ENCODE assay signal across 8 mouse cellular contexts in the genomic region with DNA sequence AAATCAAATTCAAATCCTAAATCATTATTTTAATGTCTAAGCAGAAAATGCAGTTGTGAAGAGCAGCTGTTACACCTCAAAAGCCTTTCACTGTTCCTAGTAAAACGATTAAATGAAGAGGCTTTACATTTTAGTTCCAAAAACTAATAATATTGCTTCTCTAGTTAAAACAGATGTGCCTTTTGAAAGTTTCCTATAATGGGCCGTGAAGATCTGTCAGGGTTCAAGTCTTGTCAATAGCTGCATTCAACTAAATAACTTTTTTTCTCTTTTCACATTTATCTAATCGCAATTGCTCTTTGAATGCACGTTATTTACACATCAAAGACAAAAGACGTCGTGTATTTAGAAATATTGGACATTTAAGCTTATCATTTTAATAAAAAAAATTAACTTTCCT. TPM values are rescaled to one million over a fixed set of nuclear protein-coding genes. Genes with fewer than 3 reads are reported as not detected.
DNase-seq lines count a peak whose midpoint lies in the region; ATAC-seq and TF ChIP-seq lines count a peak whose summit lies in the region.

No protein-coding gene starts in this region.

- H3K27ac ChIP-seq in heart, embryonic 15.5 days = peak overlapping the region; percentile 100; the same call in 1 of the 2 replicates
- peak overlapping the region; percentile 100 for H3K27ac ChIP-seq in forebrain, postnatal 0 days (ENCODE audit: low read depth, low read length)
- H3K27ac ChIP-seq in liver, postnatal 0 days (ENCODE audit: low read depth) = peak overlapping the region; percentile 99

- no peak for TF ChIP-seq EP300 in liver, postnatal 0 days (IDR thresholded peaks at IDR 0.05; ENCODE audit: low read depth)

- WGBS in heart, embryonic 15.5 days = 26% methylated on average over 6 of the region's 6 CpGs
- WGBS in forebrain, postnatal 0 days = 2% methylated on average over 6 of the region's 6 CpGs
- 25% methylated on average over 6 of the region's 6 CpGs for WGBS in liver, postnatal 0 days (ENCODE audit: insufficient replicate concordance)

- no peak for DNase-seq in heart, adult 9 months (ENCODE audit: low spot score in 2 of 2)
- DNase-seq in G1E (ENCODE audit: low spot score) = no peak
- peak; percentile 32 for DNase-seq in forebrain, postnatal 0 days
- no peak for DNase-seq in liver, postnatal 0 days
- DNase-seq in cerebellum, adult 11 months = no peak
- no peak for DNase-seq in layer of hippocampus, adult 9-10 months (ENCODE audit: low spot score)
- no peak for DNase-seq in cerebellum, postnatal 25 days

- peaks cover 5% of the 10 kb centered on the region for H3K4me1 ChIP-seq in heart, embryonic 15.5 days (replicated peaks)
- peaks cover 11% of the 10 kb centered on the region; the same call in 1 of the 2 replicates for H3K4me1 ChIP-seq in G1E (ENCODE audit: insufficient read depth, low read depth, low read length)
- H3K4me1 ChIP-seq in forebrain, postnatal 0 days (ENCODE audit: insufficient read depth) = peaks cover 15% of the 10 kb centered on the region
- H3K4me1 ChIP-seq in liver, postnatal 0 days (ENCODE audit: insufficient read depth) = peaks cover 5% of the 10 kb centered on the region; the same call in 1 of the 2 replicates

- no peaks in the 10 kb centered on the region for H3K27me3 ChIP-seq in heart, embryonic 15.5 days
- no peaks in the 10 kb centered on the region for H3K27me3 ChIP-seq in G1E (ENCODE audit: insufficient read depth, low read length)
- no peaks in the 10 kb centered on the region for H3K27me3 ChIP-seq in forebrain, postnatal 0 days (ENCODE audit: insufficient read depth, low read length)
- no peaks in the 10 kb centered on the region for H3K27me3 ChIP-seq in liver, postnatal 0 days (ENCODE audit: insufficient read depth, low read length)

- no peak overlapping the region for H3K9ac ChIP-seq in heart, embryonic 15.5 days
- peak overlapping the region; percentile 100 for H3K9ac ChIP-seq in forebrain, postnatal 0 days
- H3K9ac ChIP-seq in liver, postnatal 0 days (replicated peaks) = 0 out of 2 replicates have a peak overlapping the region, but pooled peaks have one; percentile 32

- no peaks in the 10 kb centered on the region; the same call in 1 of the 2 replicates for H3K9me3 ChIP-seq in heart, embryonic 15.5 days (replicated peaks)
- no peaks in the 10 kb centered on the region for H3K9me3 ChIP-seq in G1E (replicated peaks)
- H3K9me3 ChIP-seq in forebrain, postnatal 0 days (ENCODE audit: low read length) = no peaks in the 10 kb centered on the region
- no peaks in the 10 kb centered on the region for H3K9me3 ChIP-seq in liver, postnatal 0 days (ENCODE audit: low read length)

- ATAC-seq in heart, embryonic 15.5 days (replicated peaks; ENCODE audit: insufficient number of reproducible peaks, insufficient read depth, low FRiP score, low read depth) = no peak
- ATAC-seq in G1E (ENCODE audit: extremely low read depth, insufficient number of reproducible peaks, low FRiP score, poor library complexity, severe bottlenecking) = no peak
- no peak for ATAC-seq in forebrain, postnatal 0 days
- no peak for ATAC-seq in liver, postnatal 0 days

- peak overlapping the region; percentile 63 for H3K4me2 ChIP-seq in heart, embryonic 15.5 days
- H3K4me2 ChIP-seq in forebrain, postnatal 0 days (ENCODE audit: low read depth) = peak overlapping the region; percentile 60
- peak overlapping the region; percentile 72 for H3K4me2 ChIP-seq in liver, postnatal 0 days (ENCODE audit: low read depth, low read length)

- no peak overlapping the region for H3K4me3 ChIP-seq in heart, embryonic 15.5 days
- peak overlapping the region; percentile 88; the same call in 1 of the 2 replicates for H3K4me3 ChIP-seq in G1E (ENCODE audit: low read depth, low read length)
- peak overlapping the region; percentile 80 for H3K4me3 ChIP-seq in forebrain, postnatal 0 days (ENCODE audit: low read depth, low read length)
- peak overlapping the region; percentile 86 for H3K4me3 ChIP-seq in liver, postnatal 0 days (ENCODE audit: low read depth, low read length)

- TF ChIP-seq CTCF in G1E (IDR thresholded peaks at IDR 0.05; ENCODE audit: low read depth, low read length) = no peak
- no peak for TF ChIP-seq CTCF in forebrain, postnatal 0 days (IDR thresholded peaks at IDR 0.05; ENCODE audit: low read depth)
- TF ChIP-seq CTCF in liver, postnatal 0 days (IDR thresholded peaks at IDR 0.05; ENCODE audit: low read depth) = no peak

- no peaks in the 10 kb centered on the region for H3K36me3 ChIP-seq in heart, embryonic 15.5 days
- H3K36me3 ChIP-seq in G1E (replicated peaks) = no peaks in the 10 kb centered on the region
- H3K36me3 ChIP-seq in forebrain, postnatal 0 days (ENCODE audit: insufficient read depth) = no peaks in the 10 kb centered on the region
- no peaks in the 10 kb centered on the region for H3K36me3 ChIP-seq in liver, postnatal 0 days (replicated peaks; ENCODE audit: insufficient read depth, low read length)

RNA-seq across cellular contexts. Expression of a gene that starts 1.0 kb away (rescaled TPM):
- 1.4 and 1.6 TPM in 2 replicates for polyA plus RNA-seq in heart, embryonic 15.5 days (2015; fragmentation: Nextera tagmentation; extraction: Ambion mirVana)
- 8.0 and 9.6 TPM in 2 replicates for total RNA-seq in G1E (2014; fragmentation: Nextera tagmentation)
- total RNA-seq in G1E (2017) = 1.9 TPM in 2 replicates
- 2.1 and 2.2 TPM in 2 replicates for polyA plus RNA-seq in G1E (2012)
- total RNA-seq in forebrain, postnatal 0 days (2014; rRNA removed) = 7.4 and 13.0 TPM in 2 replicates
- 4.5 and 5.2 TPM in 2 replicates for polyA plus RNA-seq in forebrain, postnatal 0 days (2015; fragmentation: Nextera tagmentation; extraction: Ambion mirVana)
- 0.97 and 1.2 TPM in 2 replicates for polyA plus RNA-seq in liver, postnatal 0 days (2015; fragmentation: Nextera tagmentation; extraction: Ambion mirVana)

RNA-seq across cellular contexts. Expression of a gene that starts 1.3 kb away (rescaled TPM):
- 9.7 and 11.5 TPM in 2 replicates for polyA plus RNA-seq in heart, embryonic 15.5 days (2015; fragmentation: Nextera tagmentation; extraction: Ambion mirVana)
- 4.2 and 6.8 TPM in 2 replicates for total RNA-seq in G1E (2014; fragmentation: Nextera tagmentation)
- total RNA-seq in G1E (2017) = 3.3 and 4.3 TPM in 2 replicates
- polyA plus RNA-seq in G1E (2012) = 6.7 and 7.4 TPM in 2 replicates
- total RNA-seq in forebrain, postnatal 0 days (2014; rRNA removed) = 26.1 and 26.8 TPM in 2 replicates
- polyA plus RNA-seq in forebrain, postnatal 0 days (2015; fragmentation: Nextera tagmentation; extraction: Ambion mirVana) = 20.1 and 22.0 TPM in 2 replicates
- 9.9 and 10.8 TPM in 2 replicates for polyA plus RNA-seq in liver, postnatal 0 days (2015; fragmentation: Nextera tagmentation; extraction: Ambion mirVana)

RNA-seq across cellular contexts. Expression of a gene that starts 22.4 kb away (rescaled TPM):
- 5.6 TPM in 2 replicates for polyA plus RNA-seq in heart, embryonic 15.5 days (2015; fragmentation: Nextera tagmentation; extraction: Ambion mirVana)
- total RNA-seq in G1E (2014; fragmentation: Nextera tagmentation) (6.1 and 6.8 TPM in 2 replicates), G1E (2017) (8.6 and 9.5 TPM in 2 replicates)
- polyA plus RNA-seq in G1E (2012) = 0.55 and 1.1 TPM in 2 replicates
- total RNA-seq in forebrain, postnatal 0 days (2014; rRNA removed) = 6.1 and 6.8 TPM in 2 replicates
- polyA plus RNA-seq in forebrain, postnatal 0 days (2015; fragmentation: Nextera tagmentation; extraction: Ambion mirVana) = 11.0 and 11.9 TPM in 2 replicates
- 3.0 and 3.6 TPM in 2 replicates for polyA plus RNA-seq in liver, postnatal 0 days (2015; fragmentation: Nextera tagmentation; extraction: Ambion mirVana)
